Mouse (Mus musculus) myocyte (in vitro differentiated cells): ENCODE measurements around the gene Acod1. TPM values are rescaled to one million over a fixed set of nuclear protein-coding genes. Genes with fewer than 3 reads are reported as not detected.

Source experiments
- H3K27me3 ChIP-seq: one replicate; pipeline ENCODE4 v1.6.1; 2011; ENCODE audit not compliant: control insufficient read depth, insufficient read depth, insufficient read length
- H3K36me3 ChIP-seq: one replicate; pipeline ENCODE4 v1.6.1; 2011; ENCODE audit not compliant: control insufficient read depth, insufficient read depth
- H3K4me2 ChIP-seq: one replicate; pipeline ENCODE4 v1.6.1; 2011; ENCODE audit warnings: low read depth, control low read depth
- H3K4me3 ChIP-seq: one replicate; pipeline ENCODE4 v1.5.1; 2011; ENCODE audit warnings: mild to moderate bottlenecking, control low read depth, moderate library complexity
- H3K79me2 ChIP-seq: one replicate; pipeline ENCODE4 v1.6.1; 2011; ENCODE audit not compliant: control insufficient read depth, insufficient read depth
- H3ac ChIP-seq: one replicate; pipeline ENCODE4 v1.6.1; 2011; ENCODE audit not compliant: control insufficient read depth, insufficient read length
- CEBPB ChIP-seq: IDR thresholded peaks from 2 replicates; pipeline ENCODE4 v1.6.1; 2011; ENCODE audit warnings: mild to moderate bottlenecking, moderate library complexity; ENCODE audit not compliant: poor library complexity, insufficient read depth, severe bottlenecking
- E2F4 ChIP-seq: IDR thresholded peaks from one replicate; pipeline ENCODE4 v1.6.1; 2011; ENCODE audit warnings: mild to moderate bottlenecking, control low read depth, moderate library complexity; ENCODE audit not compliant: insufficient read depth
- MAX ChIP-seq: IDR thresholded peaks from one replicate; pipeline ENCODE4 v1.6.1; 2011; ENCODE audit warnings: low read depth, mild to moderate bottlenecking, control low read depth
- MYOD1 ChIP-seq, 3 experiments: IDR thresholded peaks; one replicate each; pipeline ENCODE4 v1.6.1; 2011; ENCODE audit warnings: control low read depth in 2 of 3, low read depth in 2 of 3, mild to moderate bottlenecking in 2 of 3, moderate library complexity in 1 of 3; ENCODE audit not compliant: insufficient read length in 2 of 3, control insufficient read depth in 1 of 3
- MYOG ChIP-seq, 3 experiments: IDR thresholded peaks; one replicate each; pipeline ENCODE4 v1.6.1; 2011; ENCODE audit warnings: control low read depth in 2 of 3, low read depth in 2 of 3, mild to moderate bottlenecking in 2 of 3; ENCODE audit not compliant: insufficient read length in 2 of 3, control insufficient read depth in 1 of 3, insufficient read depth in 1 of 3
- POLR2A ChIP-seq: IDR thresholded peaks from one replicate; pipeline ENCODE4 v1.6.1; 2011; ENCODE audit warnings: low read depth, mild to moderate bottlenecking, control low read depth, moderate library complexity; ENCODE audit not compliant: insufficient read length
- POLR2AphosphoS2 ChIP-seq: IDR thresholded peaks from one replicate; pipeline ENCODE4 v1.6.1; 2011; ENCODE audit warnings: low read depth, control low read depth; ENCODE audit not compliant: insufficient read length
- REST ChIP-seq: IDR thresholded peaks from one replicate; pipeline ENCODE4 v1.6.1; 2011; ENCODE audit warnings: mild to moderate bottlenecking, control low read depth, moderate library complexity; ENCODE audit not compliant: insufficient read depth, insufficient read length
- SRF ChIP-seq: IDR thresholded peaks from one replicate; pipeline ENCODE4 v1.6.1; 2011; ENCODE audit warnings: low read depth; ENCODE audit not compliant: control insufficient read depth, insufficient read length
- TCF12 ChIP-seq: IDR thresholded peaks from one replicate; pipeline ENCODE4 v1.6.1; 2011; ENCODE audit warnings: mild to moderate bottlenecking, control low read depth; ENCODE audit not compliant: poor library complexity, insufficient read depth, severe bottlenecking
- TCF3 ChIP-seq: IDR thresholded peaks from one replicate; pipeline ENCODE4 v1.6.1; 2011; ENCODE audit warnings: low read depth, control low read depth; ENCODE audit not compliant: insufficient read length
- USF1 ChIP-seq: IDR thresholded peaks from one replicate; pipeline ENCODE4 v1.6.1; 2011; ENCODE audit warnings: low read depth, mild to moderate bottlenecking, control low read depth, moderate library complexity
- polyA plus RNA-seq: library from polyadenylated mRNA; unstranded; fragments of >200 nt; fragmentation: generic; extraction: Trizol; gene quantifications from one replicate; pipeline ENCODE4 v1.2.1, GENCODE M21; 2012; ENCODE audit warnings: missing spikeins

Acod1 gene
- polyA plus RNA-seq, 1 experiment, result not detected

DNA sequence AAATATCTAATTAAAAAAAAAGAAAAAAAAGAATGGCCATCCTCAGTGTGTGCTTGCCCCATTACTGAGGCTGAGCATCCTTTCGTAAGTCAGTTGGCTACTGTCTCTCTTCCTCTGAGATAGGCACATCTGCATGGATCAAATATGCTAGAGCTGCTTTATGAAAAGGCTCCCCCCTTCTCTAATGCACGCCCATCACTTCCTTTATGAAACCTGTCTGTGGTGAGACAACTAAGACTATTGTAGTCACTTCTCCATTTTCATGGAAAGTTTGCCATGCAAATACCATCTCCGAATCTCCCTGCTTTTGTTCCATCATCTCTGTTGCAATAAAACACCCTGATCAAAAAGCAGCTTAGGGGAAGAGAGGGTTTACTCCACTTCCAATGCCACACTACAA is 9.8 kb upstream of the Acod1 start:
- Histone ChIP-seq H3ac (no peak overlapping the region), H3K4me3 (no peak overlapping the region), H3K27me3 (no peaks in the 10 kb centered on the region), H3K36me3 (no peaks in the 10 kb centered on the region), H3K4me2 (no peak overlapping the region), H3K79me2 (no peaks in the 10 kb centered on the region)
- TF ChIP-seq TCF12 (no peak), SRF (no peak), REST (no peak), POLR2A (no peak), TCF3 (no peak), POLR2AphosphoS2 (no peak), CEBPB (no peak)

DNA sequence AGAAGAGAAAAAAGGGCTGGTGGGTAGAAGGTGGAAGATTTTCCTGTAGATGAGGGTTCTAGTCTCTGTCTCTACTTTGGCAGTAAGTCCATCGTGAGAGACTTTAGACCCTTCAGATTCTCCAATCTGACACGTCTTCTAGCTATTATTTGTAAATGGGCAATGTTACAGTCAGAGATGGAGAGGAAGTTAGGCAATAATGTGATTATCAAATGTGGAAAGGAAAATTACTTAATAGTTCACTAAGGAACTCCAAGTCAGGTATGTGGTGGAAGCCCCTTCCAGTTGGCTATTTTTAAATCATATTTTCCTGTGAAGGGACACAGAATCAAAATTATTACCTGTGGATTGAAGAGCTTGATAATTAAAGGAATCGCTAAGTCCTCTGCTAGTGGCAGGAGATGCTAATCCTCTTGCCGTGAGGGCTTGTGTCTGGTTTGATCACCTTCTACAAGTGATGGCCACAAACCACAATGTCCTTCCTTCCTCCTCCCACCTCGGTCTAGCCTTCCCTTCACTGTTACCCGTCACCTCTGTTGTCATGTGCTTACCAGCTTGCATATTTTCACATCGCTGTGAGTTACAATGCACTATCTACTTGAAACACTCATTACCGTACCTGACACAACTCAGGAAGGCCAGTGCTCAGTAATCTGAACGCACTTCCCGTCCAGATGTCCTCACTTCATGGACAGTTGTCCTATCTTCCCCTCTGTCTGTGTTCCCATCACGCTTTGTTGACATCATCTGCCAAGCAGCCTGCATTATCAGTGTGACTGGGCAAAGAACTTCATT is 1.7 kb downstream of the Acod1 start:
- Histone ChIP-seq H3K36me3 (no peaks in the 10 kb centered on the region), H3K79me2 (no peaks in the 10 kb centered on the region), H3K4me3 (no peak overlapping the region), H3ac (no peak overlapping the region), H3K27me3 (no peaks in the 10 kb centered on the region), H3K4me2 (no peak overlapping the region)
- TF ChIP-seq USF1 (no peak), TCF3 (no peak), E2F4 (no peak), SRF (no peak), POLR2AphosphoS2 (no peak), MYOD1 (IDR thresholded peaks at IDR 0.05; ENCODE audit: control insufficient read depth in 1 of 3, insufficient read length in 2 of 3, low read depth in 2 of 3) (no peak), POLR2A (no peak), MAX (no peak), CEBPB (no peak)

DNA sequence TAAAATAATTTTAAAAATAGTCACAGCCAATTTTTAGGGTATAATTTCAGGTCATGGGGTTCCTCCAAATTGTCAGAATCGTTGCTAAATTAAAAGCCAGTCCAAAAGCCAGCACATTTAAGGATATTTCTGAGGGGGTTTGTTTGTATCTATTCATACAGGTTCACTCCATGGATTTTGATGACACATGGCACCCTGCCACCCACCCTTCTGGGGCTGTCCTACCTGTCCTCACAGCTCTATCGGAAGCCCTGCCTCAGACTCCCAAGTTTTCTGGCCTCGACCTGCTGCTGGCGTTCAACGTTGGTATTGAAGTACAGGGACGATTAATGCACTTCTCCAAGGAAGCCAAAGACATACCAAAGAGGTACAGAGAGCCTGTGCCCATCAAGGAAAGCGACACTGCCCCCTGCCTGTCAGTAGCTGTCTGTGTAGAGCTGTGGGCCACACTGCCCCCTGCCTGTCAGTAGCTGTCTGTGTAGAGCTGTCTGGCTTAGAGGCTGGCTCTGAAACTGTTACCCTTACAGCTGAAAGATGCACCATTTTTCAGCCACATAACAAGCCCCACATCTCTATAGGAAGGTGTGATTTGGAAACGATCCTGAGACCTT is 4.5 kb downstream of the Acod1 start:
- no peak overlapping the region for H3K4me3 ChIP-seq
- TF ChIP-seq POLR2A (no peak), MYOD1 (IDR thresholded peaks at IDR 0.05; ENCODE audit: control insufficient read depth in 1 of 3, insufficient read length in 2 of 3, low read depth in 2 of 3) (no peak), TCF3 (no peak), MYOG (IDR thresholded peaks at IDR 0.05; ENCODE audit: control insufficient read depth in 1 of 3, insufficient read depth in 1 of 3, insufficient read length in 2 of 3, low read depth in 2 of 3) (no peak), REST (no peak), MAX (no peak), USF1 (no peak), SRF (no peak), CEBPB (no peak), TCF12 (no peak), E2F4 (no peak), POLR2AphosphoS2 (no peak)
- no peak overlapping the region for H3K4me2 ChIP-seq
- H3K27me3 ChIP-seq, result no peaks in the 10 kb centered on the region
- no peak overlapping the region for H3ac ChIP-seq
- H3K79me2 ChIP-seq, result no peaks in the 10 kb centered on the region
- H3K36me3 ChIP-seq, result no peaks in the 10 kb centered on the region

DNA sequence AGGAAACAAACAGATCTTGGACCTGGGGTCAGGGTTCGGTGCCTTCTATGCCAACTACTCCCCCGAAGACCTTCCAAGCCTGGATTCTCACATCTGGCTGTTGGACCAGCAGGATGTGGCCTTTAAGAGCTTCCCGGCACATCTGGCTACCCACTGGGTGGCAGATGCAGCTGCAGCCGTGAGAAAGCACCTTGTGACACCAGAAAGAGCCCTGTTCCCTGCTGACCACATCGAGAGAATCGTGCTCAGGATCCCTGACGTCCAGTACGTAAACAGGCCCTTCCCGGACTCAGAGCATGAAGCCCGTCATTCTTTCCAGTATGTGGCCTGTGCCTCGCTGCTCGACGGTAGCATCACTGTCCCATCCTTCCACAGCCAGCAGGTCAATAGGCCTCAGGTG is 8.0 kb downstream of the Acod1 start:
- no peak overlapping the region for H3K4me3 ChIP-seq
- H3ac ChIP-seq, result no peak overlapping the region
- no peaks in the 10 kb centered on the region for H3K36me3 ChIP-seq
- no peaks in the 10 kb centered on the region for H3K27me3 ChIP-seq
- H3K79me2 ChIP-seq, result no peaks in the 10 kb centered on the region
- H3K4me2 ChIP-seq, result no peak overlapping the region
- TF ChIP-seq SRF, result no peak
- no peak for TF ChIP-seq POLR2AphosphoS2
- TF ChIP-seq USF1, result no peak
- TF ChIP-seq REST, result no peak
- TF ChIP-seq MYOG (IDR thresholded peaks at IDR 0.05; ENCODE audit: control insufficient read depth in 1 of 3, insufficient read depth in 1 of 3, insufficient read length in 2 of 3, low read depth in 2 of 3), result no peak
- no peak for TF ChIP-seq TCF3
- no peak for TF ChIP-seq CEBPB
- TF ChIP-seq MYOD1 (IDR thresholded peaks at IDR 0.05; ENCODE audit: control insufficient read depth in 1 of 3, insufficient read length in 2 of 3, low read depth in 2 of 3), result no peak
- TF ChIP-seq TCF12, result no peak
- no peak for TF ChIP-seq POLR2A
- no peak for TF ChIP-seq MAX
- no peak for TF ChIP-seq E2F4

DNA sequence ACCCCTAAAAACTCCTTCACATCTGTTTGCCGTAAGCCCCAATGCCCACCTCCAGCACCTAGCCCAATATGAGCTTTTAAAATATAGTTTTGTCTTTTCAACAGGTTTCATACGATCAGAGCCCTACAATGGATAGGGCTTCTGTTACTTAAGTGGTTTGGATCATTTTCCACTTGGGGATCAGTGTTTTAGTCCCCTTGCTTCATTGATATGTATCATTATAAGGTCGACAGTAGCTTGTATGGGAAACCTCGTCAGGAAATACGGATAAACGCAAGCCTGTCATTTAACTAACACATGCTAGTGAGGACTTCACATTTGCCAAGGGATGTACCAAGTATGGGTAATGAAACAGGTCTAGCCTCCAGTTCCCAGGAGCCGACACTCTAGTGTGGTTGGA is 9.8 kb downstream of the Acod1 start:
- no peak overlapping the region for H3K4me2 ChIP-seq
- no peak for TF ChIP-seq MAX
- TF ChIP-seq REST, result no peak
- TF ChIP-seq POLR2A, result no peak
- TF ChIP-seq SRF, result no peak
- no peaks in the 10 kb centered on the region for H3K79me2 ChIP-seq
- no peak overlapping the region for H3K4me3 ChIP-seq
- H3ac ChIP-seq, result no peak overlapping the region
- H3K36me3 ChIP-seq, result no peaks in the 10 kb centered on the region
- no peaks in the 10 kb centered on the region for H3K27me3 ChIP-seq
